18 mouse cellular contexts compared by ENCODE assay signal in genomic region chr7:73646711-73647110, GRCm38 (mm10).
DNase-seq lines count a peak whose midpoint lies in the region; ATAC-seq lines count a peak whose summit lies in the region.
"Had no signal": no experiment of that assay in that cellular context is flagged by ENCODE, and none has a peak within 500 bp of the region (broad histone marks: within the 10 kb centered on the region; RNA-seq: fewer than 3 reads in every experiment).

No protein-coding gene starts in this region.

- H3K9me3 ChIP-seq in hindbrain, embryonic 16.5 days (ENCODE audit: control insufficient read depth, low read length), result no peaks in the 10 kb centered on the region
- no peaks in the 10 kb centered on the region for H3K9me3 ChIP-seq in neural tube, embryonic 15.5 days (replicated peaks)
- H3K9me3 ChIP-seq: embryonic facial prominence, embryonic 13.5 days had no signal

- H3K27ac ChIP-seq in hindbrain, embryonic 16.5 days (ENCODE audit: low read depth, low read length), result peak overlapping the region; percentile 64
- peak overlapping the region; percentile 56 for H3K27ac ChIP-seq in neural tube, embryonic 15.5 days (replicated peaks)
- H3K27ac ChIP-seq: embryonic facial prominence, embryonic 13.5 days; kidney, postnatal 0 days; left cerebral cortex, adult 2 months; stomach, postnatal 0 days had no signal

- H3K27me3 ChIP-seq in hindbrain, embryonic 16.5 days (replicated peaks; ENCODE audit: control insufficient read depth, insufficient read depth, low read length), result no peaks in the 10 kb centered on the region
- H3K27me3 ChIP-seq in neural tube, embryonic 15.5 days (replicated peaks), result no peaks in the 10 kb centered on the region
- H3K27me3 ChIP-seq: embryonic facial prominence, embryonic 13.5 days; heart, embryonic 12.5 days had no signal

- no peak overlapping the region for H3K9ac ChIP-seq in hindbrain, embryonic 16.5 days (ENCODE audit: low read depth, low read length)
- H3K9ac ChIP-seq in neural tube, embryonic 15.5 days (replicated peaks), result no peak overlapping the region
- H3K9ac ChIP-seq: embryonic facial prominence, embryonic 13.5 days; heart, embryonic 12.5 days had no signal

- H3K4me1 ChIP-seq in hindbrain, embryonic 16.5 days (ENCODE audit: control insufficient read depth, insufficient read depth, low read depth, low read length), result no peaks in the 10 kb centered on the region; the same call in 1 of the 2 replicates
- no peaks in the 10 kb centered on the region for H3K4me1 ChIP-seq in neural tube, embryonic 15.5 days
- H3K4me1 ChIP-seq: heart, embryonic 12.5 days had no signal

- ATAC-seq in frontal cortex, adult (ENCODE audit: low TSS enrichment), result peak; percentile 57; the same call in 1 of the 2 replicates
- ATAC-seq in hindbrain, embryonic 16.5 days, result peak; percentile 81
- peak; percentile 66; the same call in 1 of the 2 replicates for ATAC-seq in neural tube, embryonic 15.5 days (ENCODE audit: low FRiP score)
- ATAC-seq: inflammation-experienced regulatory T-cells, adult 6 months had no signal

- 41% methylated on average over 5 of the region's 5 CpGs for WGBS in hindbrain, embryonic 16.5 days
- 56% methylated on average over 5 of the region's 5 CpGs for WGBS in neural tube, embryonic 15.5 days

- H3K4me3 ChIP-seq in hindbrain, embryonic 16.5 days (ENCODE audit: low read length), result no peak overlapping the region
- H3K4me3 ChIP-seq in neural tube, embryonic 15.5 days (replicated peaks), result no peak overlapping the region
- H3K4me3 ChIP-seq: embryonic facial prominence, embryonic 13.5 days; heart, embryonic 12.5 days; left cerebral cortex, adult 2 months; megakaryocyte, embryonic 14.5 days had no signal

- H3K36me3 ChIP-seq in hindbrain, embryonic 16.5 days (ENCODE audit: control insufficient read depth, insufficient read depth, low read length), result no peaks in the 10 kb centered on the region
- H3K36me3 ChIP-seq in neural tube, embryonic 15.5 days, result no peaks in the 10 kb centered on the region
- H3K36me3 ChIP-seq: embryonic facial prominence, embryonic 13.5 days; heart, embryonic 12.5 days had no signal

- H3K4me2 ChIP-seq in hindbrain, embryonic 16.5 days (ENCODE audit: low read length), result no peak overlapping the region
- no peak overlapping the region for H3K4me2 ChIP-seq in neural tube, embryonic 15.5 days
- H3K4me2 ChIP-seq: embryonic facial prominence, embryonic 13.5 days; heart, embryonic 12.5 days; liver, embryonic 11.5 days had no signal

- no peak for DNase-seq in frontal cortex, postnatal 14 days (ENCODE audit: low spot score in 2 of 2)
- DNase-seq in right cerebral cortex, adult 18-20 months, result peak; percentile 26
- DNase-seq in right cerebral cortex, adult 2 months (ENCODE audit: low spot score in 2 of 2), result no peak
- DNase-seq in spleen, postnatal 4 days (ENCODE audit: low spot score in 2 of 2), result no peak
- no peak for DNase-seq in adrenal gland, postnatal 25 days
- DNase-seq: adrenal gland, postnatal 36 days; cerebellum, adult 9-10 months had no signal
